Mouse (Mus musculus) kidney, postnatal 36 days (tissue): Measurements from ENCODE around the gene Hyal2.
"Not testable (repeated sequence)": the region's sequence is repeated elsewhere in the genome, so short reads cannot be mapped to it uniquely, and the experiment has no call there.

Experiments used
- DNase-seq, 2 experiments: peaks; one replicate each; pipeline ENCODE4 v3.0.0; 2021 to 2022; ENCODE audit warnings: mixed read lengths in 2 of 2

Hyal2 gene

GRCm38 (mm10) chr9:107547026-107547425 lies 20.7 kb upstream of the Hyal2 start, which contains the start of gene Zmynd10:
Gene Zmynd10 (plus strand): TSS chr9:107547298.
- DNase-seq: peak; percentile 97

GRCm38 (mm10) chr9:107547957-107548356 lies 19.8 kb upstream of the Hyal2 start:
- no peak for DNase-seq

GRCm38 (mm10) chr9:107548820-107549219 lies 18.9 kb upstream of the Hyal2 start:
- DNase-seq: no peak

- DNase-seq: no peak
Measured at GRCm38 (mm10) chr9:107549297-107550074, 18.3 kb upstream of the Hyal2 start.

- DNase-seq: peak; percentile 86 to 92
Measured at GRCm38 (mm10) chr9:107550491-107551116, 17.1 kb upstream of the Hyal2 start.

- DNase-seq: peak; percentile 84 to 89
Measured at GRCm38 (mm10) chr9:107551117-107551889, 16.4 kb upstream of the Hyal2 start, which contains the start of gene Rassf1. Gene Rassf1 (plus strand): TSS chr9:107551555.

GRCm38 (mm10) chr9:107551890-107552355 lies 15.8 kb upstream of the Hyal2 start:
- no peak for DNase-seq

GRCm38 (mm10) chr9:107552690-107553393 lies 14.9 kb upstream of the Hyal2 start:
- DNase-seq: no peak

- DNase-seq: peak in 1 of 2 experiments; percentile 58
Measured at GRCm38 (mm10) chr9:107553541-107554318, 14.0 kb upstream of the Hyal2 start.

GRCm38 (mm10) chr9:107554319-107554825 lies 13.4 kb upstream of the Hyal2 start:
- DNase-seq: peak; percentile 96

- peak; percentile 72 for DNase-seq
Measured at GRCm38 (mm10) chr9:107555031-107555457, 12.7 kb upstream of the Hyal2 start.

- no peak for DNase-seq
Measured at GRCm38 (mm10) chr9:107555701-107556100, 12.0 kb upstream of the Hyal2 start.

GRCm38 (mm10) chr9:107556346-107556745 lies 11.4 kb upstream of the Hyal2 start:
- no peak for DNase-seq

- peak; percentile 97 to 99 for DNase-seq
Measured at GRCm38 (mm10) chr9:107563029-107563581, 4.6 kb upstream of the Hyal2 start, which contains the start of gene Tusc2. Gene Tusc2 (plus strand): TSS chr9:107563255.

GRCm38 (mm10) chr9:107565556-107565955 lies 2.2 kb upstream of the Hyal2 start:
- DNase-seq: not testable (repeated sequence)

GRCm38 (mm10) chr9:107566041-107566709 lies 1.6 kb upstream of the Hyal2 start:
- peak; percentile 95 to 97 for DNase-seq

- peak; percentile 63 to 84 for DNase-seq
Measured at GRCm38 (mm10) chr9:107566855-107567254, 890 bp upstream of the Hyal2 start.

GRCm38 (mm10) chr9:107568331-107569261 lies 851 bp downstream of the Hyal2 start:
- DNase-seq: peak; percentile 93 to 95

- DNase-seq: peak in 1 of 2 experiments; percentile 52
Measured at GRCm38 (mm10) chr9:107569270-107569669, 1.5 kb downstream of the Hyal2 start.
